Mouse (Mus musculus): ENCODE results near the gene Npm3. TPM values are rescaled to one million over a fixed set of nuclear protein-coding genes. Genes with fewer than 3 reads are reported as not detected.

Gene Npm3
- polyA plus RNA-seq, 3 experiments from 2014 or later = 12.9 to 73.1 (median 57.3) TPM

GRCm38 (mm10) chr19:45751881-45752280, 2.5 kb upstream of the Npm3 start:
- peak; percentile 34 for ATAC-seq

GRCm38 (mm10) chr19:45748691-45749242, 624 bp downstream of the Npm3 start:
- peak; percentile 31 for ATAC-seq

GRCm38 (mm10) chr19:45748206-45748605, 1.2 kb downstream of the Npm3 start:
- ATAC-seq = no peak

GRCm38 (mm10) chr19:45747028-45747867, 2.1 kb downstream of the Npm3 start:
- ATAC-seq = peak; percentile 41

GRCm38 (mm10) chr19:45746153-45747020, 3.0 kb downstream of the Npm3 start:
- peak; percentile 40 for ATAC-seq

GRCm38 (mm10) chr19:45745344-45746152, 3.8 kb downstream of the Npm3 start:
- no peak for ATAC-seq

- no peak for ATAC-seq
These were observed 5.8 kb downstream of the Npm3 start for GRCm38 (mm10) chr19:45743619-45744018.

GRCm38 (mm10) chr19:45742984-45743575, 6.3 kb downstream of the Npm3 start:
- no peak for ATAC-seq

- peak; percentile 23 for ATAC-seq
These were observed 7.0 kb downstream of the Npm3 start, which contains the start of gene Fgf8 for GRCm38 (mm10) chr19:45742218-45742983. Fgf8 (minus strand) TSS chr19:45742915.

GRCm38 (mm10) chr19:45741431-45742217, 7.8 kb downstream of the Npm3 start:
- ATAC-seq = no peak

- no peak for ATAC-seq
These were observed 8.6 kb downstream of the Npm3 start for GRCm38 (mm10) chr19:45740817-45741216.

GRCm38 (mm10) chr19:45740233-45740632, 9.2 kb downstream of the Npm3 start:
- ATAC-seq = no peak

GRCm38 (mm10) chr19:45738521-45738920, 10.9 kb downstream of the Npm3 start:
- no peak for ATAC-seq

GRCm38 (mm10) chr19:45737846-45738484, 11.4 kb downstream of the Npm3 start:
- no peak for ATAC-seq

- ATAC-seq = no peak
These were observed 12.1 kb downstream of the Npm3 start for GRCm38 (mm10) chr19:45737208-45737845.

GRCm38 (mm10) chr19:45736855-45737207, 12.6 kb downstream of the Npm3 start:
- no peak for ATAC-seq

GRCm38 (mm10) chr19:45736241-45736640, 13.2 kb downstream of the Npm3 start:
- ATAC-seq = no peak

- ATAC-seq = no peak
These were observed 14.6 kb downstream of the Npm3 start for GRCm38 (mm10) chr19:45734762-45735161.

GRCm38 (mm10) chr19:45734191-45734590, 15.2 kb downstream of the Npm3 start:
- ATAC-seq = no peak

All from inflammation-experienced regulatory T-cells, adult 6 months (primary cell).